Mouse (Mus musculus) cortical plate, adult 2 months (tissue): ENCODE results near the gene Cfap20.

Source experiments
- CTCF ChIP-seq: fragments of 200-500 bp; IDR thresholded peaks from 2 replicates; pipeline ENCODE4 v1.5.1; 2011; ENCODE audit warnings: mild to moderate bottlenecking, control low read depth, low read length; ENCODE audit not compliant: insufficient read depth; ENCODE audit errors: extremely low read depth
- POLR2A ChIP-seq: fragments of 200-500 bp; IDR thresholded peaks from 2 replicates; pipeline ENCODE4 v1.6.1; 2011; ENCODE audit warnings: mild to moderate bottlenecking, low read length, control low read depth; ENCODE audit not compliant: insufficient read depth; ENCODE audit errors: extremely low read depth

- TF ChIP-seq CTCF (no peak), POLR2A (no peak)
Measured at GRCm38 (mm10) chr8:95401091-95401490, 33.6 kb downstream of the Cfap20 start.
